In genomic region chr10:127048608-127049394, GRCm38 (mm10) we compare ENCODE assay signal across 9 mouse cellular contexts. TPM values are rescaled to one million over a fixed set of nuclear protein-coding genes. Genes with fewer than 3 reads are reported as not detected.
A peak's percentile ranks its signal among the peaks of the same experiment; 100 is the strongest.
DNase-seq lines count a peak whose midpoint lies in the region; ATAC-seq lines count a peak whose summit lies in the region.
"Had no signal": no experiment of that assay in that cellular context is flagged by ENCODE, and none has a peak within 500 bp of the region (broad histone marks: within the 10 kb centered on the region; RNA-seq: fewer than 3 reads in every experiment).

No protein-coding gene starts in this region.

- no peaks in the 10 kb centered on the region for H3K9me3 ChIP-seq in heart, embryonic 11.5 days (replicated peaks; ENCODE audit: control insufficient read depth, low read length)
- no peaks in the 10 kb centered on the region for H3K9me3 ChIP-seq in midbrain, embryonic 11.5 days (ENCODE audit: control insufficient read depth, low read length)
- no peaks in the 10 kb centered on the region for H3K9me3 ChIP-seq in midbrain, embryonic 13.5 days
- H3K9me3 ChIP-seq in limb, embryonic 10.5 days (replicated peaks), result no peaks in the 10 kb centered on the region
- no peaks in the 10 kb centered on the region for H3K9me3 ChIP-seq in stomach, embryonic 15.5 days

- H3K9ac ChIP-seq in heart, embryonic 11.5 days (ENCODE audit: low read depth, low read length), result 0 out of 2 replicates have a peak overlapping the region, but pooled peaks have one; percentile 22
- H3K9ac ChIP-seq in midbrain, embryonic 11.5 days (ENCODE audit: low read length), result no peak overlapping the region
- H3K9ac ChIP-seq in midbrain, embryonic 13.5 days (replicated peaks), result no peak overlapping the region
- no peak overlapping the region for H3K9ac ChIP-seq in stomach, embryonic 15.5 days

- DNase-seq in heart, adult 18-20 months, result no peak
- no peak for DNase-seq in midbrain, embryonic 11.5 days (ENCODE audit: low spot score, missing footprints)
- no peak for DNase-seq in limb, embryonic 10.5 days (ENCODE audit: low spot score)
- no peak for DNase-seq in layer of hippocampus, postnatal 10 days (ENCODE audit: low spot score in 2 of 2)
- no peak for DNase-seq in Muller cell, postnatal 12 days (ENCODE audit: inconsistent ontology term)
- DNase-seq: gastrocnemius, postnatal 25 days had no signal

- ATAC-seq in heart, embryonic 11.5 days (replicated peaks; ENCODE audit: insufficient number of reproducible peaks, low FRiP score, low TSS enrichment), result no peak
- no peak for ATAC-seq in midbrain, embryonic 11.5 days (ENCODE audit: low FRiP score)
- ATAC-seq in midbrain, embryonic 13.5 days, result no peak
- ATAC-seq in stomach, embryonic 15.5 days (ENCODE audit: insufficient read depth, low FRiP score, low read depth), result no peak

- 4% methylated on average over 35 of the region's 35 CpGs for WGBS in heart, embryonic 11.5 days (ENCODE audit: insufficient replicate concordance)
- WGBS in midbrain, embryonic 11.5 days, result 3% methylated on average over 35 of the region's 35 CpGs
- 4% methylated on average over 35 of the region's 35 CpGs for WGBS in midbrain, embryonic 13.5 days
- WGBS in limb, embryonic 10.5 days, result 4% methylated on average over 35 of the region's 35 CpGs
- 5% methylated on average over 35 of the region's 35 CpGs for WGBS in stomach, embryonic 15.5 days

- peak overlapping the region; percentile 25 for H3K4me3 ChIP-seq in heart, embryonic 11.5 days (ENCODE audit: low read depth, low read length)
- H3K4me3 ChIP-seq in midbrain, embryonic 11.5 days (ENCODE audit: low read depth, low read length), result peak overlapping the region; percentile 0
- H3K4me3 ChIP-seq in midbrain, embryonic 13.5 days (replicated peaks), result no peak overlapping the region
- H3K4me3 ChIP-seq in limb, embryonic 10.5 days, result peak overlapping the region; percentile 14; the same call in 1 of the 2 replicates
- peak overlapping the region; percentile 26 for H3K4me3 ChIP-seq in stomach, embryonic 15.5 days (replicated peaks)

- H3K4me1 ChIP-seq in heart, embryonic 11.5 days (ENCODE audit: control insufficient read depth, insufficient read depth, low read length), result peaks cover 18% of the 10 kb centered on the region
- H3K4me1 ChIP-seq in midbrain, embryonic 11.5 days (ENCODE audit: control insufficient read depth, insufficient read depth, low read length), result peaks cover 7% of the 10 kb centered on the region
- H3K4me1 ChIP-seq in midbrain, embryonic 13.5 days (replicated peaks), result peaks cover 11% of the 10 kb centered on the region
- H3K4me1 ChIP-seq in limb, embryonic 10.5 days, result peaks cover 28% of the 10 kb centered on the region
- H3K4me1 ChIP-seq in stomach, embryonic 15.5 days, result peaks cover 14% of the 10 kb centered on the region

- H3K36me3 ChIP-seq in heart, embryonic 11.5 days (ENCODE audit: control insufficient read depth, insufficient read depth, low read length), result peaks cover 3% of the 10 kb centered on the region; the same call in 1 of the 2 replicates
- no peaks in the 10 kb centered on the region for H3K36me3 ChIP-seq in midbrain, embryonic 11.5 days (ENCODE audit: control insufficient read depth, insufficient read depth, low read length)
- peaks cover 13% of the 10 kb centered on the region for H3K36me3 ChIP-seq in midbrain, embryonic 13.5 days
- H3K36me3 ChIP-seq in limb, embryonic 10.5 days, result peaks cover 31% of the 10 kb centered on the region
- H3K36me3 ChIP-seq in stomach, embryonic 15.5 days, result peaks cover 9% of the 10 kb centered on the region

- no peak overlapping the region for H3K27ac ChIP-seq in heart, embryonic 11.5 days (ENCODE audit: low read depth, low read length)
- H3K27ac ChIP-seq in midbrain, embryonic 11.5 days (ENCODE audit: low read depth, low read length), result no peak overlapping the region
- no peak overlapping the region for H3K27ac ChIP-seq in midbrain, embryonic 13.5 days
- H3K27ac ChIP-seq in limb, embryonic 10.5 days, result no peak overlapping the region
- no peak overlapping the region for H3K27ac ChIP-seq in stomach, embryonic 15.5 days

- H3K27me3 ChIP-seq in heart, embryonic 11.5 days (ENCODE audit: control insufficient read depth, insufficient read depth, low read length), result peaks cover 58% of the 10 kb centered on the region
- peaks cover 39% of the 10 kb centered on the region for H3K27me3 ChIP-seq in midbrain, embryonic 11.5 days (ENCODE audit: control insufficient read depth, insufficient read depth, low read length)
- H3K27me3 ChIP-seq in midbrain, embryonic 13.5 days, result peaks cover 58% of the 10 kb centered on the region
- peaks cover 68% of the 10 kb centered on the region for H3K27me3 ChIP-seq in limb, embryonic 10.5 days (ENCODE audit: low read depth, poor library complexity, severe bottlenecking)
- H3K27me3 ChIP-seq in stomach, embryonic 15.5 days (replicated peaks), result peaks cover 46% of the 10 kb centered on the region

- H3K4me2 ChIP-seq in heart, embryonic 11.5 days, result peak overlapping the region; percentile 34
- H3K4me2 ChIP-seq in midbrain, embryonic 11.5 days, result no peak overlapping the region; the same call in 1 of the 2 replicates
- H3K4me2 ChIP-seq in midbrain, embryonic 13.5 days (replicated peaks), result no peak overlapping the region
- peak overlapping the region; percentile 53 for H3K4me2 ChIP-seq in stomach, embryonic 15.5 days

RNA-seq across cellular contexts. Expression of gene Cyp27b1, which starts 0.8 kb away (rescaled TPM):
- 0.11 and 0.13 TPM in 2 replicates for polyA plus RNA-seq in heart, embryonic 11.5 days (2014; fragmentation: Nextera tagmentation; extraction: Ambion mirVana)
- under 1 TPM; 0.20 to 0.23 TPM for total RNA-seq in heart, adult 18-20 months (2021)
- polyA plus RNA-seq in midbrain, embryonic 11.5 days (2014; fragmentation: Nextera tagmentation; extraction: Ambion mirVana), result not detected in 2 replicates
- polyA plus RNA-seq in midbrain, embryonic 13.5 days (2015; fragmentation: Nextera tagmentation; extraction: Ambion mirVana), result 0.08 and 0.14 TPM in 2 replicates
- polyA plus RNA-seq in limb, embryonic 10.5 days (2016; fragmentation: Nextera tagmentation; extraction: Ambion mirVana), result 0.11 and 0.24 TPM in 2 replicates
- 0.17 and 0.32 TPM in 2 replicates for polyA plus RNA-seq in stomach, embryonic 15.5 days (2015; fragmentation: Nextera tagmentation; extraction: Ambion mirVana)
- under 1 TPM; 0.45 to 0.75 TPM for total RNA-seq in layer of hippocampus, postnatal 10 days (2021)

RNA-seq across cellular contexts. Expression of gene Eef1akmt3, which starts 7.5 kb away (rescaled TPM):
- 0.31 and 0.35 TPM in 2 replicates for polyA plus RNA-seq in heart, embryonic 11.5 days (2014; fragmentation: Nextera tagmentation; extraction: Ambion mirVana)
- total RNA-seq in heart, adult 18-20 months (2021), result under 1 TPM in 1 of 2 experiments, not detected in 1; 0.15 TPM
- 0.06 and 0.11 TPM in 2 replicates for polyA plus RNA-seq in midbrain, embryonic 11.5 days (2014; fragmentation: Nextera tagmentation; extraction: Ambion mirVana)
- polyA plus RNA-seq in midbrain, embryonic 13.5 days (2015; fragmentation: Nextera tagmentation; extraction: Ambion mirVana), result 0.11 and 0.18 TPM in 2 replicates
- 0.33 and 0.34 TPM in 2 replicates for polyA plus RNA-seq in limb, embryonic 10.5 days (2016; fragmentation: Nextera tagmentation; extraction: Ambion mirVana)
- polyA plus RNA-seq in stomach, embryonic 15.5 days (2015; fragmentation: Nextera tagmentation; extraction: Ambion mirVana), result 1.1 and 1.5 TPM in 2 replicates
- total RNA-seq in layer of hippocampus, postnatal 10 days (2021), result under 1 TPM; 0.27 to 0.34 TPM

RNA-seq across cellular contexts. Expression of gene Mettl1, which starts 7.6 kb away (rescaled TPM):
- 36.1 and 43.3 TPM in 2 replicates for polyA plus RNA-seq in heart, embryonic 11.5 days (2014; fragmentation: Nextera tagmentation; extraction: Ambion mirVana)
- total RNA-seq in heart, adult 18-20 months (2021), result 1 to 10 TPM; 7.0 to 8.2 TPM
- polyA plus RNA-seq in midbrain, embryonic 11.5 days (2014; fragmentation: Nextera tagmentation; extraction: Ambion mirVana), result 36.5 and 37.4 TPM in 2 replicates
- 21.1 and 22.0 TPM in 2 replicates for polyA plus RNA-seq in midbrain, embryonic 13.5 days (2015; fragmentation: Nextera tagmentation; extraction: Ambion mirVana)
- 60.2 and 64.6 TPM in 2 replicates for polyA plus RNA-seq in limb, embryonic 10.5 days (2016; fragmentation: Nextera tagmentation; extraction: Ambion mirVana)
- 54.3 and 55.2 TPM in 2 replicates for polyA plus RNA-seq in stomach, embryonic 15.5 days (2015; fragmentation: Nextera tagmentation; extraction: Ambion mirVana)
- total RNA-seq in layer of hippocampus, postnatal 10 days (2021), result 10 to 100 TPM; 12.6 to 14.0 TPM

RNA-seq across cellular contexts. Expression of gene March9, which starts 11.2 kb away (rescaled TPM):
- 0.21 and 0.39 TPM in 2 replicates for polyA plus RNA-seq in heart, embryonic 11.5 days (2014; fragmentation: Nextera tagmentation; extraction: Ambion mirVana)
- 1 to 10 TPM; 2.9 to 3.5 TPM for total RNA-seq in heart, adult 18-20 months (2021)
- 3.2 and 3.7 TPM in 2 replicates for polyA plus RNA-seq in midbrain, embryonic 11.5 days (2014; fragmentation: Nextera tagmentation; extraction: Ambion mirVana)
- polyA plus RNA-seq in midbrain, embryonic 13.5 days (2015; fragmentation: Nextera tagmentation; extraction: Ambion mirVana), result 5.6 and 6.4 TPM in 2 replicates
- polyA plus RNA-seq in limb, embryonic 10.5 days (2016; fragmentation: Nextera tagmentation; extraction: Ambion mirVana), result 0.33 and 0.79 TPM in 2 replicates
- 0.79 and 1.2 TPM in 2 replicates for polyA plus RNA-seq in stomach, embryonic 15.5 days (2015; fragmentation: Nextera tagmentation; extraction: Ambion mirVana)
- total RNA-seq in layer of hippocampus, postnatal 10 days (2021), result 10 to 100 TPM; 48.6 to 48.9 TPM

RNA-seq across cellular contexts. Expression of gene Cdk4, which starts 14.5 kb away (rescaled TPM):
- 1,419 and 1,452 TPM in 2 replicates for polyA plus RNA-seq in heart, embryonic 11.5 days (2014; fragmentation: Nextera tagmentation; extraction: Ambion mirVana)
- 10 to 100 TPM; 81.5 to 84.1 TPM for total RNA-seq in heart, adult 18-20 months (2021)
- polyA plus RNA-seq in midbrain, embryonic 11.5 days (2014; fragmentation: Nextera tagmentation; extraction: Ambion mirVana), result 2,818 and 2,848 TPM in 2 replicates
- polyA plus RNA-seq in midbrain, embryonic 13.5 days (2015; fragmentation: Nextera tagmentation; extraction: Ambion mirVana), result 1,636 and 1,639 TPM in 2 replicates
- 3,142 and 3,162 TPM in 2 replicates for polyA plus RNA-seq in limb, embryonic 10.5 days (2016; fragmentation: Nextera tagmentation; extraction: Ambion mirVana)
- polyA plus RNA-seq in stomach, embryonic 15.5 days (2015; fragmentation: Nextera tagmentation; extraction: Ambion mirVana), result 1,443 and 1,450 TPM in 2 replicates
- 100 to 1,000 TPM; 157 to 178 TPM for total RNA-seq in layer of hippocampus, postnatal 10 days (2021)

Comparison
In these comparisons a context has a peak if more than half of its experiments do, and no peak if none do; other contexts are left out.
1. H3K4me2 ChIP-seq: peak in heart, embryonic 11.5 days (single experiment) and stomach, embryonic 15.5 days (single experiment); none in midbrain, embryonic 11.5 days (single experiment) and midbrain, embryonic 13.5 days (single experiment).